Mouse (Mus musculus) hindbrain, postnatal 0 days (tissue): Measurements from ENCODE around the gene Uxs1. TPM values are rescaled to one million over a fixed set of nuclear protein-coding genes. Genes with fewer than 3 reads are reported as not detected.

Source experiments
- ATAC-seq: fragments of 200-750 bp; cut with Nextera tagmentation; 2 replicates; pipeline ENCODE4 v1.8.0; 2017; ENCODE audit warnings: mild to moderate bottlenecking, moderate TSS enrichment, moderate library complexity
- DNase-seq: peaks from one replicate; pipeline ENCODE4 v3.0.0-alpha.2; 2015; ENCODE audit warnings: low spot score
- H3K27ac ChIP-seq: fragments of 300-500 bp; sonication (generic); 2 replicates; pipeline ENCODE4 v1.5.1; 2014; ENCODE audit warnings: mild to moderate bottlenecking
- H3K27me3 ChIP-seq: fragments of 300-500 bp; sonication (generic); 2 replicates; pipeline ENCODE4 v1.6.1; 2014; ENCODE audit warnings: low read length, mixed read lengths; ENCODE audit not compliant: insufficient read depth
- H3K36me3 ChIP-seq: fragments of 300-500 bp; sonication (generic); 2 replicates; pipeline ENCODE4 v1.6.1; 2014; ENCODE audit warnings: low read length, mixed read lengths; ENCODE audit not compliant: insufficient read depth
- H3K4me1 ChIP-seq: fragments of 300-500 bp; sonication (generic); 2 replicates; pipeline ENCODE4 v1.6.1; 2014; ENCODE audit warnings: antibody characterized with exemption, low read length, mixed read lengths; ENCODE audit not compliant: insufficient read depth
- H3K4me2 ChIP-seq: fragments of 300-500 bp; sonication (generic); 2 replicates; pipeline ENCODE4 v1.6.1; 2014; ENCODE audit warnings: low read depth, mild to moderate bottlenecking, low read length, moderate library complexity, mixed read lengths
- H3K4me3 ChIP-seq: fragments of 300-500 bp; sonication (generic); 2 replicates; pipeline ENCODE4 v1.5.1; 2014; ENCODE audit warnings: low read length
- H3K9ac ChIP-seq: fragments of 300-500 bp; sonication (generic); replicated peaks from 2 replicates; pipeline ENCODE4 v1.6.1; 2014; ENCODE audit warnings: mild to moderate bottlenecking, low read length, moderate library complexity, mixed read lengths
- H3K9me3 ChIP-seq: fragments of 300-500 bp; sonication (generic); 2 replicates; pipeline ENCODE4 v1.6.1; 2016; ENCODE audit warnings: low read length, mixed read lengths
- CTCF ChIP-seq: IDR thresholded peaks from 2 replicates; pipeline ENCODE4 v1.5.1; 2016; ENCODE audit warnings: antibody characterized with exemption, control low read depth, low read depth
- WGBS: fragments of 180-500 bp; shearing (Covaris S2); extraction: QIAGEN DNeasy Blood & Tissue Kit; methylation state at CpG from one replicate; pipeline ENCODE4 v1.1.7; 2014; 5-methylcytosine and 5-hydroxymethylcytosine counted together
- polyA plus RNA-seq: library from polyadenylated mRNA; unstranded; fragments of >200 nt; fragmentation: Nextera tagmentation; extraction: Ambion mirVana; gene quantifications from 2 replicates; pipeline ENCODE4 v1.2.1, GENCODE M21; 2015
- total RNA-seq: library from RNA; depleted of rRNA; stranded (reverse); fragments of >200 nt; gene quantifications from 2 replicates; pipeline ENCODE4 v1.2.3, GENCODE M21; 2014; rRNA removed

Gene Uxs1
- total and polyA plus RNA-seq, 2 experiments from 2014 or later, result 17.4 to 22.3 TPM

DNA sequence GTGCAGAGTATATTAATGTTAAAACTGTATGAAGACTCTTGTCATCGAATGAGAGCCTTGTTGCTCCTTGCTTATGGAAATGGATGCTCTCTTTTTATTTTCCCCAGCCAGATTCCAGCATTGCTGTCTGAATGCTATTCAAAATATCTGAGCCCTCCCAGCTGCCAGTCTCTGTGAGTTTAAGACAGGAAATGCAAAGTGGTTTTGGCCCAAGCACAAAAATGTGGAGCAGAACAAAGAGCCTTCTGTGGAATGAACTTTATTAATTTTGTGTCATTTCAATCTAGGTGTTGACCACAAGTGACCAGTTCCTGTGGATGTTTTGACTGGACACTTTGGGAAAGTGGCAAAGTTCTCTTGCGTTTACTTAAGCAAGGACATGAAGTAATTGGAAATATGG lies 112.8 kb downstream of the Uxs1 start:
- 69% methylated on average over 2 of the region's 2 CpGs for WGBS
- Histone ChIP-seq H3K9ac (no peak overlapping the region), H3K9me3 (no peaks in the 10 kb centered on the region), H3K4me2 (no peak overlapping the region), H3K4me1 (no peaks in the 10 kb centered on the region), H3K27me3 (no peaks in the 10 kb centered on the region), H3K4me3 (no peak overlapping the region), H3K36me3 (no peaks in the 10 kb centered on the region), H3K27ac (no peak overlapping the region)
- no peak for DNase-seq
- no peak for ATAC-seq
- no peak for TF ChIP-seq CTCF

- no peak for TF ChIP-seq CTCF
- no peak overlapping the region for H3K4me2 ChIP-seq
- DNase-seq, result peak; percentile 85
- no peaks in the 10 kb centered on the region for H3K36me3 ChIP-seq
- no peak overlapping the region for H3K9ac ChIP-seq
- no peak overlapping the region for H3K4me3 ChIP-seq
- ATAC-seq, result peak; percentile 87
- H3K27ac ChIP-seq, result no peak overlapping the region
- peaks cover 19% of the 10 kb centered on the region for H3K4me1 ChIP-seq
- no peaks in the 10 kb centered on the region; the same call in 1 of the 2 replicates for H3K9me3 ChIP-seq
- H3K27me3 ChIP-seq, result no peaks in the 10 kb centered on the region
- WGBS, result 3% methylated on average over 4 of the region's 4 CpGs
These were observed 129.0 kb downstream of the Uxs1 start for GRCm38 (mm10) chr1:43698577-43699000.

Other genes with a start within 250 kb of the Uxs1 start
- 29.8 and 36.3 TPM in 2 replicates for gene 1500015O10Rik, start 97.2 kb downstream of the Uxs1 start, total RNA-seq
- 105 and 115 TPM in 2 replicates for gene 1500015O10Rik, start 97.2 kb downstream of the Uxs1 start, polyA plus RNA-seq
- gene Tpp2, start 105.8 kb upstream of the Uxs1 start, total RNA-seq, result 26.4 and 28.5 TPM in 2 replicates
- 46.2 and 49.8 TPM in 2 replicates for gene Tpp2, start 105.8 kb upstream of the Uxs1 start, polyA plus RNA-seq
- 0.21 and 0.86 TPM in 2 replicates for gene Mettl21c, start 192.2 kb upstream of the Uxs1 start, total RNA-seq
- 1.5 and 1.8 TPM in 2 replicates for gene Mettl21c, start 192.2 kb upstream of the Uxs1 start, polyA plus RNA-seq
- gene Gm8251, start 234.1 kb upstream of the Uxs1 start, total RNA-seq, result 0.04 TPM in 1 of 2 replicates, not detected in the other
- 0.03 and 0.05 TPM in 2 replicates for gene Gm8251, start 234.1 kb upstream of the Uxs1 start, polyA plus RNA-seq